Mouse (Mus musculus) cerebellum, adult 8-10 months (tissue): ENCODE measurements around the gene Foxa3.
"Not testable (repeated sequence)": the region's sequence is repeated elsewhere in the genome, so short reads cannot be mapped to it uniquely, and the experiment has no call there.

ENCODE experiments used
- DNase-seq: peaks from one replicate; pipeline ENCODE4 v3.0.0; 2022

Gene Foxa3

DNA sequence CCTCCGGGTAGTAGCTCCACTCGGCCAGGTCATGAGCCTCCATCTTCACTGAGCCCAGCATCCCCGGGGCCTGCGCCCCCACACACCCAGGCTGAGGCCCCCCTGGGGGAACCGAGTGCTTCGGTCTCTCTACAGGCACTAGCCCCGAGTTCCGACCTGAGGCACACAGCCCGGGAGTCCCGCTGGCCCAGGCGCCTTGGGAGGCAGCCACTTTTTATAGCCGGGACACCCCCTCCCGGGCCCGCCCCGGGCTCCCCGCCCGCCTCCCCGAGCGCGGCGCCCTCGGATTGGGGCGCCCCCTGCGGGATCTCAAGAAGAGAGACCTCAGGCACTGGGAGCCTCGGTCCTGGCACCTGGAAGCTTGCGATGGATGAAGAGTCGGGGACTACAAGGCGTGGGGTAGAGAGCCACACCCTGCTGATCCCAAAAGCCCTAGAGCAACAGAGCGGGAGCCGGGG, at the start of gene Foxa3:
TSS of gene Foxa3 (minus strand) at position 182 of the 458 bp plus-strand sequence.
- peak; percentile 64 for DNase-seq

DNA sequence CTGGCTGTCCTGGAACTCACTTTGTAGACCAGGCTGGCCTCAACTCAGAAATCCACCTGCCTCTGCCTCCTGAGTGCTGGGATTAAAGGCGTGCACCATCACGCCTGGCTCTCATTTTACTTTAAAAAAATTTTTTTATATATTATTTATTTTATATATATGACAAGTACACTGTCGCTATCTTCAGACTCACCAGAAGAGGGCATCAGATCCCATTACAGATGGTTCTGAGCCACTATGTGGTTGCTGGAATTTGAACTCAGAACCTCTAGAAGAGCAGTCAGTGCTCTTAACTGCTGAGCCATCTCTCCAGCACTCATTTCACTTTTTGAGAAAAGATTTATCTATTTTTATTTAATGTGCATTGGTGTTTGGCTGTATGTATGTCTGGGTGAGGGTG, 47.7 kb upstream of the Foxa3 start:
- DNase-seq, result not testable (repeated sequence)

DNA sequence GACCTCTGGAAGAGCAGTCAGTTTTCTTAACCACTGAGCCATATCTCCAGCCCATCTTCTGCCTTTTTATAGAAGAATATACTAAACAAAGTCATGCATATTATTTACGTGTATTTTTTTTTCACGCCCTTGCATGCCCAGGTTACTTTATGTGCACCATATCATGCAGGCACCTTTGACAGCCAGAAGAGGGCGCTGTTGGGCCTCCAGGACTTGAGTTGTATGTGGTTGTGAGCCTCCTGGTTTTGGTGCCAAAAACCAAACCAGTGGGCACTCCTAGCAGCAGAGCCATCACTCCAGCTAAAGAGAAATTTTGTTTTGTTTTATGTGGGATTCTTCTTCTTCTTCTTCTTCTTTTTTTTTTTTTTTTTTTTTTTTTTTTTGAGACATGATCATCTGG, 46.2 kb upstream of the Foxa3 start:
- no peak for DNase-seq

DNA sequence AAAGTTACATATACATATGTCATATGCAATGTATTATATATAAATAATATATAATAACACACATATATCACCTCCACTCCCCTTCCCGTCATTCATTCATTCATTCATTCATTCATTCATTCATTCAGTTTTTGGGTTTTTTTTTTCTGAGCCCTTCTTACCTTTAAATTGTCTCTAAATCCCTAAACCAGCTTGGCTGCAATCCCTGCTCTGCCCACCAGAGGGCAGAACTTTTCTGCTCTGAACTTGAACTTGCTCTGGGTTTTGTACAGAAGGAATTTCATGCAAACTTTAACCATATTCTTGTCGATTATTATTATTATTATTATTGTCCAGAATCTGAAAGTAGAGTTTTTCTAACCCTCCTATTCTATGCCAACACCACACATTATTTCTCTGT, 45.4 kb upstream of the Foxa3 start:
- DNase-seq, result peak; percentile 68

DNA sequence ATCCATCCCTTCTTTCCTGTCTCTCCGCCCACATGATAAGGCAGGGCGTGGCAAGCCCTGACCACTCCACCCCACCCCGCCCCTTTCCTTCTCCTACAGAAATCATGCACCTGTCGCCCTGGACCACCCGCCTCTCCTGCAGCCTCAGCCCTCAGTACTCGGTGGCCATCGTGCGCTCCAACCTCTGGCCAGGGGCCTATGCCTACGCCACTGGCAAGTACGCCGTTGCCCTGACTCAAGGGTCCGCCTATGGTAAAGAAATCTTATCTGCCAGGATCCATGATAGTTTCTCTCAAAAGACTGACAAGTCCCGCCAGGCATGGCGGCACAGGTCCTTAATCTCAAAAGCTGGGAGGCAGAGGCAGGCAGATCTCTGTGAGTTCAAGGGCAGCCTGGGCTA, 44.6 kb upstream of the Foxa3 start:
- DNase-seq, result no peak

DNA sequence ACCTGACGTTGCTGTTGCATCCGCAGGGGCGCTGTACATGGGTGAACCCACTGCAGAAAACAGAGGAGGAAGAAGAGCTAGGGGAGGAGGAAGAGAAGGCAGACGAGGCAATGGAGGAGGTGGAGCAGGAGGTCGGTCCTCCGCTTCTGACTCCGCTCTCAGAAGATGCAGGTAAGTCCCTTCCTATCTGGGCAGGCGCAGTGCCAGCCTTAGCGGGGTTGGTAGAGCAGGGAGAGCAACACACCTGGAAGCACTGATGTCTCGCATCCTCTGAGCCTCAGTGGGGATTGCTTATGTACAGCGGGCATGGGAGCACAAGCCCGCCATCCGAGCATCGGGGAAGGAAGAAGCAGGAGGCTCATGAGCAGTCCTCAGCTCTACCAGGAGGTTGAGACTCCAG, 43.7 kb upstream of the Foxa3 start:
- no peak for DNase-seq

DNA sequence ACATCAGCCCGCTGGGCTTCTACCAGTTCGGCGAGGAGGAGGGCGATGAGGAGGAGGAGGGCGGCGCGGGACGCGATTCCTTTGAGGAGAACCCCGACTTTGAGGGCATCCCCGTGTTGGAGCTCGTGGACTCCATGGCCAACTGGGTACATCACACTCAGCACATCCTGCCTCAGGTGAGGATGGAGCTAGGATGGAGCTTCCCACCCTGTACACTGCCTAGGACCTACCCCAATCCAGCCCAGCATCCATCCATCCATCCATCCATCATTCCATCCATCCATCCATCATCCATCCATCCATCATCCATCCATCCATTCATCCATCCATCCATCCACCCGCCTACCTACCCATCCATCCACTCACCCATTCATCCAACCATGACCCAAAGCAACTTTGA, 42.6 kb upstream of the Foxa3 start:
- DNase-seq, result no peak

DNA sequence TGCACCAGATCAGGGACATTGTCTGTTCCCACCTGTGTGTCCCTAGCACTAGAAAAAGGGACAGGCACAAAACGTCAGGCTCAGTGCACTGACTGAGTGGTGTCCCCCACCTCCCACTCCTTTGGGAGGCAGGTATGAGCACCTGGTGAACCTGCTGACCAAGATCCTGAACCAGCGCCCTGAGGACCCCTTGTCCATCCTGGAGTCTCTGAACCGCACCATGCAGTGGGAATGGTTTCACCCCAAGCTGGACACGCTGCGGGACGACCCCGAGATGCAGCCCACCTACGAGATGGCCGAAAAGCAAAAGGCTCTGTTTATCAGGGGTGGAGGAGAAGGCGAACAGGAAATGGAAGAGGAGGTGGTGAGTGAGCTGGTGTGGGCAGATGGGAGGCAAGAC, 34.1 kb upstream of the Foxa3 start:
- DNase-seq, result no peak

DNA sequence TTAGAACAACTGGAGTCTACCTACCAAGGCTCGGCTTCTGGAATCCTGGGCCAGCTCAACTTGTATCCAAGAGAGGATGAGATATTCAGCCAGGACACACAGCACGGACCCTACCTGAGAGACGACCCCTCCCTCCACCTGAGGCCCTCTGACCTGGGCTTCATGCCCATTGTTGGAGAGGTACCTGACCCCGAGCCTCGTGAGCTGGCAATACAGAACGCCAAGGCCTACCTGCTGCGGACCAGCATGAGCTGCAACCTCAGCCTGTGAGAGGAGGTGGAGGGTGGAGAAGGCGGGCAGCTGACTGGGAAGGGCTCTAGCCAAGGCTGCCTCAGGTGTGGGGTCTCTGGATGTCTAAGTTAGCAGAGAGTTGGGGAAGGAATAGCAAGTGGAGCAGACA, 31.8 kb upstream of the Foxa3 start:
- DNase-seq, result no peak

DNA sequence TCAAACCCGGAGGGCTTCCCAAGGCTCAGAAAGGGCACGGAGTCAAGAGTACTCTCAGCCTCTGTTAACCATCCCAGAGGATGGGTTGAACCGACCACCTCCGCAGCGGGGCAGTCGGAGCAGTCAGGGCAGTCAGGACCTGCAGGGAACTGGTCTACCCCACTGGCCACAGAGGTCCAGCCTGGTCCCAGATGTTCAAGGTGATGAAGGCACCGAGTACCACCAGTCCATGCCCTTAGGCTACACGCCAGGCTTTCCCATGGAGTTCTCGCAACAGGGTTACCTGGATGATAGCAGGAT, 31.4 kb upstream of the Foxa3 start:
- no peak for DNase-seq

DNA sequence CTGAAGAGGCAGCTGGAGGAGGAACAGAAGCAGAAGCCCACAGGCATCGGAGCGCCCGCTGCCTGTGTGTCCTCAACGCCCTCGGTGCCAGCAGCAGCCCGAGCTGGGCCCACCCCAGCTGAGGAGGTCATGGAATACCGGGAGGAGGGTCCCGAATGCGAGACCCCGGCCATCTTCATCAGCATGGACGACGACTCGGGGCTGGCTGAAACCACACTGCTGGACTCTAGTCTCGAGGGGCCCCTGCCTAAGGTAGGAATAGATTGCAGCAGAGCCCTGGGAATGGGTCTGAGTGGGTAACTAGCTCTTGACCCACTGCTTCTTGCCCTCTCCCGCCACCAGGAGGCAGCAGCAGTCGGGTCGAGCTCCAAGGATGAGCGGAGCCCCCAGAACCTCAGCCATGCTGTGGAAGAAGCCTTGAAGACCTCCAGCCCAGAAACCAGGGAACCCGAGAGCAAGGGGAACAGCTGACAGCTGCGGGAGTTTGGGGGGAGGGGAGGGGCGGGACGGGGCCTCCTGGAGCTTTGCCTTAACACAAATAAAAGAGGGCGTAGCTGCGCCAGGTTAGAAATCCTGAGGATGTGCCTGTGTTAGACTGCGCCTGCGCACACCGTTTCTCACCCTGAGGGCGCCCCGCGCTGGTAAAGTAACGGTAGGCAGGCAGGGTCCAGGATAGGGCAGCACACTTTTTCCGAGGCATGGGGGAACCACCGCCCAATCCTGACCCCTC, 30.9 kb upstream of the Foxa3 start, which contains the start of gene Rsph6a:
TSS of gene Rsph6a (plus strand) at position 644 of the 730 bp plus-strand sequence.
- DNase-seq, result no peak

DNA sequence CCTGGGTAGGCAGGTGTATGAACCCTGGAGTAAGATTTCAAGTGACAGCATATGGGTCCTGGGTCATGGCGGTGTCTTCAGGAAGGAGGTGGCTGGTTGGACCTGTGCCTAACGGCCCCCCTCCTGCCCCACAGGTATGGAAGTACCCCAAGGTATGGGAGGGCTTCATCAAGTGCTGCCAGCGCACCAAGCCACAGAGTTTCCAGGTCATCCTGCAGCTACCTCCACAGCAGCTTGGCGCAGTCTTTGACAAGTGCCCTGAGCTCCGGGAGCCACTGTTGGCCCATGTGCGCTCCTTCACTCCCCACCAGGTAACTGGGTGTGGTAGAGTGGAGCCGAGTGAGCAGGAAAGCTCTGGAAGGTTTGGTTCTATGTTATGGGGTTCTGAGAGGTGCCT, 29.8 kb upstream of the Foxa3 start:
- no peak for DNase-seq

DNA sequence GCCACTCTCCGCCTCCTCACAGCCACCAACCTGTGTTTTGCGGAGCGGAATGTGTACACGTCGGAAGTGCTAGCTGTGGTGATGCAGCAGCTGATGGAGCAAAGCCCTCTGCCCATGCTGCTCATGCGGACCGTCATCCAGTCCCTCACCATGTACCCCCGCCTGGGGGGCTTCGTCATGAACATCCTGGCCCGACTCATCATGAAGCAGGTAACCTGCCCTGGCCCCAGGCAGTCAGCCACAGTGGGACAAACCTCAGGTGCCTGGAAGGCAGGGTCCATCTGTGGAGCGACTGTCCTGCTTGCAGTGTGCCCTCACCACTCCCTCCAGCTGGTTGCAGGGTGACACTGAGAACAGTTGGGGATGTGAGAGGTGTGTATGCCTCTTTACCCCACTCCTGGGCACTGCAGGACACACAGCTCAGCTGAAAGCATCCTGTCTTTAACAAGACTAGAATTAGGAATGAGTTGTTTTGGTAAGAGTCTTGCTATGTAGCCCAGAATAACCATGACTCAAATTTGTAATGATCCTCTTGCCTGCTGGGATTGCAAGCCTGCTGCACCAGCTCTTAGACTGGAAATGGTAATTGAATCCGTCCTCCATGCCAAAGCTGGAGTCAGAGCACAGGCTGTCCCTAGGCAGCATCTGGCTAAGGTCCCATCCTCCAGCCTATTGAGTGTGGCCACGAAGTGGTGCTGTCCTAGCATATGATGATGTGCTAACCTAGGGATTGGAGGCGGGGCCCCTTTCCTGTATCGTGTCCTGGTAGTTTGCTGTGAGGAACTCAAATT, 29.2 kb upstream of the Foxa3 start:
- no peak for DNase-seq

DNA sequence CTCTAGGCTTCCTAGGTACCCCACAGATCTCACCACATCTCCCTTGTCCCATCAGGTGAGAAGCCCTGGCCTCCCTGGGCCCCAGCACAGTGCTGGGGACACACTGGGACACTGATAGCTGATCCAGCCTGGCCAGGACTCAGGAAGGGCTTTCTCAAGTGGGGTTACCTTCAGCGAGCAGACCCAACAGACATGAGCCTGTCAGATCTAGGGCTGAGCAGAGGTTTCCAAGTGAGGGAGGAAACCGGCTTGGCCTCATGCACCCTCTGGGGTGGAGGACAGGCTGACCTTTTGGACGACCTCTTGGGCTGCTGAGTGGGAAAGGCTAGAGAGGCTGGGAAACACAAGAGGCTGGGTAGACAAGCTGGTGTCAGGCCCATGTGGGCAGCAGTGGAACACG, 27.8 kb upstream of the Foxa3 start:
- DNase-seq, result no peak

DNA sequence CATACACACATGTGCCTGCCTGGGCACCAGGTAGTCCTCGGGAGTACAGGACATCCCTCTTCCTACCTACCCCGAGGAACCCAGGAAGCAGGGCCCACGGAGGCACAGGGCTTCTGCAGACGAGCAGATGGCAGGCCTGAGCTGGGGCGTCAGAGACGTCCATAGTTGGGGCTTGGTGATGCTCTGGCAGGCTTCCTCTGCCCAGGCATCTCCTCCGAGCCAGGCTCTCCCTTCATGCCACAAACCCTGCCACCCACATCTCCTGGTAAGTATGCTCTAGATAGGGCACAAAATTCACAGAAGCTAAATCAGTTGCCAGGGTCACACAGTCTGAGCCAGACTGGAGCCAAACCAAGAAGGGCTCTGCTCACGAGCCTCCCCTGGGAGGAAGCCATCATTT, 26.8 kb upstream of the Foxa3 start:
- no peak for DNase-seq

DNA sequence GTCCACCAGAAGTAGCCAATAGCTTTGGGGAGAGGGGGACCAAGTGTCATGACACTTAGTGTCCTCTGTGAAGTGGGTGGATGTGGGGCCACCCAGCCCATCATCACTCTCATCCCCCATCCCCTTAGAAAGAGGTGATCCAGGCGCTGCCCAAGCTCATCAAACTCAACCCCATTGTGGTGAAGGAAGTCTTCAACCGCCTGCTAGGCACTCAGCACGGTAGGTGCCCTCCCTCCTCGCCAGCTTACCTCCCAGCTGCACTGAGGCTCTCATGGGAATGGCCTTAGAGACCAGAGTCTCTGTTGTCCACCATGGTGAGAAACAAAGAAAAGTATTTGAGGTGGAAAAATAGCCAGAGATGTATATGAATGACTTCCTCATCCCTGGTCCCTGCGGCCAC, 25.9 kb upstream of the Foxa3 start:
- no peak for DNase-seq

DNA sequence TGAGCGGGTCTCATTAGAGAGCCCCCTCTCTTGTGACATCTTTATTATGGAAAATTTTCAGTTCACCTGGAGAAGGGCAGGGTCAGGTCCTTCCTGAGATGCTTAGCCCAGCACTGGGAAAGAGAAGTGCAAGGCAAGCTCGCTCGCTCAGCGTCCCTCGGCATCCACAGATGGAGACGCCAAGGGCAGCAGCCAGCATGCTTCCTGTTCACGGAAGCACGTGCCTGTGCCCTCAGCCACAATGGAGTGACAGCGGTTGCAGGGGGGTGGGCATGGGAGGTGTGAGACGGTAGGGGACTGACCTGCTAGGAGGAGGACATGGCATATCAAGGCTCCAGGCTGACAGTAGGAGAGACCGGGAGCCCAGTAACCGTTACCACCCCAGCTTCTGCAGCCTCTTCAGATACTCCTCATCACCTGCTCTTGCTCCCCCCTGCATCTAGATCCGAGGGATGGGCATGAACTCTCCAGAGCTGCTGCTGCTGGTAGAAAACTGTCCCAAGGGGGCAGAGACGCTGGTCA, 24.7 kb upstream of the Foxa3 start:
- no peak for DNase-seq

DNA sequence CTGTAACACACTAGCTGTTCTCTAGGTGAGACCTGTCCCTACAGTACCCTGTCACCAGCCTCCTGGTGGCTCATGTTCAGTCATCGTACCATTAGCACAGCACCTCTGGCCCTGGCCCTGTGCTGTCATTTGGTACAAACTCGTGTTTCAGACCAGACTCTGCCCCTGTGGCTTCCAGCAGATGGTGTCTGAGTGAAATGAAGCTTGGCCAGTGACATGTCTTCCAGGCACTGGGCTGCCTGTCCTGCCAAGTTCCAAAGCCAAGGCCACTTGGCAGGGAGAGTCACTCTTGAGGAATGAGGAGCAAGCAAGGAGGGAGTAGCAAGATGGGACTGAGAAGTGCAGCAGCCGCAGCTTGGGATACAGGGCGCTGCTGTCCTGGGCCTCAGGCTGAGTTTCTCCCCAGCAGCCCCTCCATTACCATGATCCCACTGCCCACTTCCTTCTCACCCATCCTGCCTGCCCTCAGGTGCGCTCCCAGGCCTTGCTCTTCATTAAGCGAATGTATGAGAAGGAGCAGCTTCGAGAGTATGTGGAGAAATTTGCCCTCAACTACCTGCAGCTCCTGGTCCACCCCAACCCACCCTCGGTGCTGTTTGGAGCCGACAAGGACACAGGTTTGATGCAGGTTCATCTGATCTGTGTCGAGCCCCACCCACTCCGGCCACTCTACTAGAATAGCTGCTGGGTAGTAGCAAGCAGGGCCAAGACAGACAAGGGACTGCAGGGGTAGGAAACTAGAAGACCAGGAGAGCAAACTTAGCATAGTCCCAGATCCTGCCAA, 23.1 kb upstream of the Foxa3 start:
- peak; percentile 65 for DNase-seq

DNA sequence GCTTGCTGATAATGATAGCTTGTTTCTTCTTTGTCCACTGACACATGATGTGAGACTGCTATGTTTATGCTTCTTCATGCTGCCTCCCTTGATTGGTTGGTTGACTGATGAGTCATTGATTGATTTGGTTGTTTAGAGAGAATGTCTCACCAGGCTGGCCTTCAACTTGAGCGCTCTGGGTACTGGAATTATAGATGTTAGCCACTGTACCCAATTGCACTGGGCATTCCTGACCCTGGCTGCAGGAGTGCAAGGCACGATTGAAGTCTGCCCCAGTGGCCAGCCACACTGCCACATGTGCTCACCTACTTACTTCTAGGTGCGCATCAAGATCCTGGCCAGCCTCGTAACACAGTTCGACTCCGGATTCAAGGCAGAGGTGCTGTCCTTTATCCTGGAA, 21.3 kb upstream of the Foxa3 start:
- no peak for DNase-seq

DNA sequence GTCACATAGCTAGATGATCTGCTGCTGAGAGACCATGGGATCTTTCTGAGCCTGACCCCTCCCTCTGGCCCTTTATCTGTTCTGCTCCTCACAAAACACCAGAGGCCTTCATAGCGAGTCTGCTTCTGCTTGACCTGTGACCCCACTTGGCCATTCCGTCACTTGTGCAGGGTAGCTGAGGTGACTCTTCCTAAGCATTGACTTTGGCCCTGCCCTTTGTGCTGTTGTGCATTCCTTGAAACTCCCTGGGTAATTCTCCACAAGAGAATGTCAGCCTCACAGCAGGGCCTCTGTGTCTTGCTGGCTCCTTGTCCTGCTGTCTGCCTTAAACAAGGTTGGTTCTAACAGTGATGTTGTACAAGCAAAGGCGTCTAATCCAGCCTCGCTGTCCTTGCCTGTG, 8.3 kb upstream of the Foxa3 start:
- DNase-seq, result no peak

DNA sequence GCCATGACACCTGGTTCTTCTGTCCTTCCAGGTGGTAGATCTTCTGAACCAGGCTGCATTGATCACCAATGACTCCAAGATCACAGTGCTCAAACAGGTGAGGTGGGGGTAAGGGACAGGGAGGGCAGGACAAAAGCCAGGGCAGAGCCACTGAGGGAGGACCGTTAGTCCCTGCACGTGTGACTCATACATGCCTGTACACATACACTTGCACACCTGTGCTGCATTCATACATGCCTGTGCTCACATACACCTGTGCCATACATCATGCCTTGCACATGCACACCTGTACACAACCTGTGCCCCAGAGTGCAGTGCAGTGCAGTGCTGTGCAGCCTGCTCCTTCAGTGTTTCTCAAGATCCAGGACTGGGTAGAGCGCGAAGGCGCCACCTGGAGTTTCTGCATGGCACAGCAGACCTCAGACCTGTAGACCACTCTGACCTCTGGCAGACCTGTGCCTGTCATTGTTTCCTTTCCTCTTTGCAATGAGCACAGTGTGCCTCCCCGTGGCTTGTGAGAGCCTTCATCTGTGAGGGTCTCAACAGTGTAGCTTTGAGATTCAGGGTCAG, 5.8 kb upstream of the Foxa3 start:
- DNase-seq, result no peak

DNA sequence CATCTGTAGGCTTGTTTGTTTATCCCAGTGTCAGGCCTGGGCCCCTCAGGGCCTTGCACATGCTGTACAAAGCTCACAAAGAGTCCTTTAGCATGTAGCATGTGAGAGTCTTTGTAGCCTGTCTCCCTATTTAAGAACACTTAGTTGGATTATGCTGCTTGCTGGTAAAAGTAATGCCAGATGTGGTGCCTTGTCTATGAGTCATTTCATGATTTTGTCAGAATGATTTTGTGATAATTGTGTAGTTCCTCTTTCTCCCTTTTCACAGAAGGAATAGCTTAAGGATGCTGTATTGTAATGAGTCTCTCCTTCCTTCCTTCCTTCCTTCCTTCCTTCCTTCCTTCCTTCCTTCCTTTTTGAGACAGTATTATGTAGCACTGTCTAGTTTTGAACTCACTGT, 4.7 kb upstream of the Foxa3 start:
- DNase-seq, result no peak

DNA sequence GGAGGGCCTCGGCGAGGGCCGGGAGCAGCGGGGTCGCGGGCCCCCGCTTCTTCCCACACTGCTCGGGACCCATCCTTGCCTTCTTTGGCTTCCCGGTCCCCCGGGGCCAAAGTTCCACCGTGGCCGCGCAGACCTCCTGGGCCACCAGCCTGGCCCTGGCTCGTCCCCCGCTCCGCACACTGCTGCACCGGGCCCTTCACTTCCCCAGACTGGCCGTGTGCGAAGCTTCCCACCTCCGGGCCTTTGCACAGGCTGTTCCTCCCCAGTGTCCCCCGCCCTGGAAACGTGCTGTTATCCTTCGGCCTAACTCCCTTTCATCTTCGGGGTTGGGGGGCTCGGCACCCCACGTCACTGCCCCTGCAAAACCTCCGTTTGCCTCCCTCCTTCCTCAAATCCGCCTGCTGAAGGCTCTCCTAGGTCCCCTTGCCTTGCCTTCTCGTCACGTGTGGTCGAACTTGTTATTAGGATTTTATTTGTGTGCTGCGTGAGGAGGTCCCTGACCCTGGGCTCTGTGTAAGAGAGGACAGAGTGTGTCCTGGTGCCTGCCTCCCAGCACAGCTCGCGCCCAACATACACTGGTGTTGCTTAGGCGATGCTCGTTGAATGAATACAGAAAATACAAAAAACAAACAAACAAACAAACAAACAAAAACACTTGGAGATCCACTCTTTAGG, 1.4 kb upstream of the Foxa3 start:
- DNase-seq, result peak; percentile 61
